Mouse (Mus musculus): ENCODE results near the gene Megf11. TPM values are rescaled to one million over a fixed set of nuclear protein-coding genes. Genes with fewer than 3 reads are reported as not detected.

Gene Megf11
- polyA plus RNA-seq, 1 experiment = 0.14 TPM

- DNase-seq (ENCODE audit: low read depth, low spot score) = no peak
- WGBS = 40% methylated on average over 5 of the region's 5 CpGs
These were observed 200.9 kb downstream of the Megf11 start for GRCm38 (mm10) chr9:64586292-64586691.

- 88% methylated on average over 7 of the region's 7 CpGs for WGBS
These were observed 202.6 kb downstream of the Megf11 start for GRCm38 (mm10) chr9:64587991-64588390.

GRCm38 (mm10) chr9:64590634-64591041 lies 205.2 kb downstream of the Megf11 start:
- DNase-seq (ENCODE audit: low read depth, low spot score) = peak; percentile 27
- 22% methylated on average over 5 of the region's 5 CpGs for WGBS

More at GRCm38 (mm10) chr9:64587991-64588390, 202.6 kb downstream of the Megf11 start:
- DNase-seq (ENCODE audit: low read depth, low spot score) = no peak

- WGBS = 53% methylated on average over 1 of the region's 1 CpGs
These were observed 206.0 kb downstream of the Megf11 start for GRCm38 (mm10) chr9:64591436-64591835.

GRCm38 (mm10) chr9:64594442-64594841 lies 209.0 kb downstream of the Megf11 start:
- 33% methylated on average over 8 of the region's 8 CpGs for WGBS
- no peak for DNase-seq (ENCODE audit: low read depth, low spot score)

More at GRCm38 (mm10) chr9:64591436-64591835, 206.0 kb downstream of the Megf11 start:
- no peak for DNase-seq (ENCODE audit: low read depth, low spot score)

- DNase-seq (ENCODE audit: low read depth, low spot score) = no peak
- 95% methylated on average over 7 of the region's 7 CpGs for WGBS
These were observed 213.0 kb downstream of the Megf11 start for GRCm38 (mm10) chr9:64598427-64598826.

- DNase-seq (ENCODE audit: low read depth, low spot score) = no peak
- 74% methylated on average over 2 of the region's 2 CpGs for WGBS
These were observed 215.3 kb downstream of the Megf11 start for GRCm38 (mm10) chr9:64600731-64601130.

- 50% methylated on average over 1 of the region's 1 CpGs for WGBS
- DNase-seq (ENCODE audit: low read depth, low spot score) = peak; percentile 25
These were observed 217.5 kb downstream of the Megf11 start for GRCm38 (mm10) chr9:64602895-64603294.

- WGBS = 61% methylated on average over 7 of the region's 7 CpGs
These were observed 218.8 kb downstream of the Megf11 start for GRCm38 (mm10) chr9:64604217-64604711.

GRCm38 (mm10) chr9:64605077-64605714 lies 219.8 kb downstream of the Megf11 start:
- no peak for DNase-seq (ENCODE audit: low read depth, low spot score)
- WGBS = 86% methylated on average over 14 of the region's 14 CpGs

More at GRCm38 (mm10) chr9:64604217-64604711, 218.8 kb downstream of the Megf11 start:
- no peak for DNase-seq (ENCODE audit: low read depth, low spot score)

- no peak for DNase-seq (ENCODE audit: low read depth, low spot score)
- 63% methylated on average over 13 of the region's 13 CpGs for WGBS
These were observed 220.4 kb downstream of the Megf11 start for GRCm38 (mm10) chr9:64605735-64606349.

- DNase-seq (ENCODE audit: low read depth, low spot score) = no peak
- WGBS = 91% methylated on average over 1 of the region's 1 CpGs
These were observed 221.6 kb downstream of the Megf11 start for GRCm38 (mm10) chr9:64607049-64607448.

GRCm38 (mm10) chr9:64609546-64609945 lies 224.1 kb downstream of the Megf11 start:
- WGBS = 70% methylated on average over 3 of the region's 3 CpGs
- no peak for DNase-seq (ENCODE audit: low read depth, low spot score)

- 44% methylated on average over 7 of the region's 7 CpGs for WGBS
- no peak for DNase-seq (ENCODE audit: low read depth, low spot score)
These were observed 226.9 kb downstream of the Megf11 start for GRCm38 (mm10) chr9:64612121-64612983.

- WGBS = 54% methylated on average over 7 of the region's 7 CpGs
- no peak for DNase-seq (ENCODE audit: low read depth, low spot score)
These were observed 227.7 kb downstream of the Megf11 start for GRCm38 (mm10) chr9:64612984-64613649.

GRCm38 (mm10) chr9:64617413-64617812 lies 232.0 kb downstream of the Megf11 start:
- DNase-seq (ENCODE audit: low read depth, low spot score) = no peak
- WGBS = 63% methylated on average over 5 of the region's 5 CpGs

- WGBS = 64% methylated on average over 3 of the region's 3 CpGs
- no peak for DNase-seq (ENCODE audit: low read depth, low spot score)
These were observed 233.0 kb downstream of the Megf11 start for GRCm38 (mm10) chr9:64618433-64618832.

GRCm38 (mm10) chr9:64619440-64619839 lies 234.0 kb downstream of the Megf11 start:
- DNase-seq (ENCODE audit: low read depth, low spot score) = no peak
- 29% methylated on average over 10 of the region's 10 CpGs for WGBS

GRCm38 (mm10) chr9:64620596-64620995 lies 235.2 kb downstream of the Megf11 start:
- WGBS = 70% methylated on average over 8 of the region's 8 CpGs
- no peak for DNase-seq (ENCODE audit: low read depth, low spot score)
